Mouse (Mus musculus): Measurements from ENCODE around the gene Stx1b.
"Not testable (repeated sequence)": the region's sequence is repeated elsewhere in the genome, so short reads cannot be mapped to it uniquely, and the experiment has no call there.

Gene Stx1b

DNA sequence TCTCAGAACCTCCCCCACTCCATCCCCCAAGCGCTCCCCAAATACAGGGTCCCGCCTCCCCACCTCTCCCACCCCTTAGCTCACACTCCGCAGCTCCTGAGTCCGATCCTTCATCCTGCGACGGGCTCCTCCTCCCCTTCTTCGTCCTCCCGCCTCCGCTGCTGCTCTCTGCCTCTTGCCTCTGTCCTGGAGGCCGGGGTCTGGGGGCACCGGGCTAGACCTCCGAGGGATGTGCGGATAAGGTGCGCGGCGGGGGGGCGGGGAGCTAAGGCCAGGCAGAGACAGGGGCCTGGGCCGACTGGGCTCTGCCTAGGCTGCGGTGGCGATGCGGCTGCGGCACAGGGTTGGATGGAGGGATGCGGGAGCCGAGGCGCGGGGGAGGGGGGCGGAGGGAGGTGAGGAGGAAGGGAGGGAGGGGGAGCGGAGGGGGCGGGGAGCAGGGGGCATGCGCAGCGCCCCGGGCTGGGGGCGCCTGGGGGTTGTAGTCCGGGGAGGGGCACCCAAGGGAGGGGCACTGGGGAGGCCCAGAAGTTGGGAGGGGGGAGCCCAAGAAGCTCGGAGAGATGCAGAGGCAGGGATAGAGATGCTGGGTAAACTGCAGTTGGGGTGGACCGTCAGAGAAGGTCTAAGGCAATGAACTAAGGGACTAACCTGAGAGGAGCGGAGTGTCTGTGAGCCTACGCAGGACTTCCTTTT lies at the start of gene Stx1b, which contains the start of gene Stx4a:
Gene Stx1b, minus strand, starts transcription at position 374 of the 696 bp plus-strand sequence.
Gene Stx4a, plus strand, starts transcription at position 119 of the 696 bp plus-strand sequence.
- DNase-seq (ENCODE audit: low read depth), result no peak

GRCm38 (mm10) chr7:127870136-127870821 lies 45.9 kb upstream of the Stx1b start:
- DNase-seq (ENCODE audit: low read depth), result no peak

DNA sequence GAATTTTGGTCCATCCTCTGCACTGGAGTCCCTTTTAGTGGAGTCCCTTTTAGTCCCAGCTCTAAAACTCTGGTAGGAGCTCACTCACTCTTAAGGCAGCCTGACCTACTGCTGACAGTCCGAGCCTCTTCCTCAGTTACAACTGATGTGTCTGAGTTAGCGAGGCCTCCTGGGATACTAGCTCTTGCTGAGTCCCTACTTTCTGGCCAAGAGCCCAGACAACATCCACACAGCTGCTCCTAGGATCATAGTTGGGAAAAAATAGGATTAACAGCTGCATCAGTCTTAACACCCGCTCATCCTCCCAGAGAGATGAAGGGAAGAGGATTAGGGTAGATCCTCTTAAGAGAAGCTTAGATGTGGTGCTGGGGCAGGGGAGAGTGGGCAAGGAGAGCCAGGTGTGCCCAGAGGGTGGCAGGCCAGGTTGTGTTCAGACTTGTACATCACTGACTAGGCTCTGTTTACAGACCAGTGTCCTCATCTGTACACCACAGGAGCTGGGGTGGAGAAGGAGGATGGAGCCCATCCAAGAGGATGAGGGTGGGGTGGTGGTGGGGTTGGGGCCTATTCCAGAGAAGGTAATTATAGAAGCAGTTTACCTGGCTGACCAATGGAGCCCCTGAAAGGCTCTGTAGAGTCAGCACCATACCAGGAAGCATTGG lies 44.9 kb upstream of the Stx1b start:
- no peak for DNase-seq (ENCODE audit: low read depth)

- no peak for DNase-seq (ENCODE audit: low read depth)
Observed at GRCm38 (mm10) chr7:127867641-127868040, 43.3 kb upstream of the Stx1b start.

- no peak for DNase-seq (ENCODE audit: low read depth)
Observed at GRCm38 (mm10) chr7:127866434-127866833, 42.1 kb upstream of the Stx1b start.

DNA sequence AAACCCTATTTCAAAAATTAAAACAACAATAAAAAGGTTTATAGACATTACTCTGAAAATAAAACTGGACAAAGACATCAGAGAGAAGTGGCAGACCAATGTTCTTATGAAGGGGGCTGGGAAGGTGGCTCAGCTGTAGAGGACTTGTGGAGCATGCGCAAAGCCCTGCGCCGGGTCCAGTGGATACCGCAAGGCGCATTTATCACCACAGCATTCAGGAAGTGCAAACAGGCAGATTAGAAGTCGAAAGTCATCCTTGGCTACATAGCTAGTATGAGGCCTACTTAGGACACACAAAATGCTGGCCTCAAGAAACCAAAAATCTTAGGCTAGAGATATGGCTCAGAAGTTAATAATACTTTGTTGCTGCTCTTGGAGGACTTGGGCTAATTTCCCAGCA lies 33.9 kb upstream of the Stx1b start:
- no peak for DNase-seq (ENCODE audit: low read depth)

GRCm38 (mm10) chr7:127850906-127851305 lies 26.6 kb upstream of the Stx1b start:
- DNase-seq (ENCODE audit: low read depth), result no peak

DNA sequence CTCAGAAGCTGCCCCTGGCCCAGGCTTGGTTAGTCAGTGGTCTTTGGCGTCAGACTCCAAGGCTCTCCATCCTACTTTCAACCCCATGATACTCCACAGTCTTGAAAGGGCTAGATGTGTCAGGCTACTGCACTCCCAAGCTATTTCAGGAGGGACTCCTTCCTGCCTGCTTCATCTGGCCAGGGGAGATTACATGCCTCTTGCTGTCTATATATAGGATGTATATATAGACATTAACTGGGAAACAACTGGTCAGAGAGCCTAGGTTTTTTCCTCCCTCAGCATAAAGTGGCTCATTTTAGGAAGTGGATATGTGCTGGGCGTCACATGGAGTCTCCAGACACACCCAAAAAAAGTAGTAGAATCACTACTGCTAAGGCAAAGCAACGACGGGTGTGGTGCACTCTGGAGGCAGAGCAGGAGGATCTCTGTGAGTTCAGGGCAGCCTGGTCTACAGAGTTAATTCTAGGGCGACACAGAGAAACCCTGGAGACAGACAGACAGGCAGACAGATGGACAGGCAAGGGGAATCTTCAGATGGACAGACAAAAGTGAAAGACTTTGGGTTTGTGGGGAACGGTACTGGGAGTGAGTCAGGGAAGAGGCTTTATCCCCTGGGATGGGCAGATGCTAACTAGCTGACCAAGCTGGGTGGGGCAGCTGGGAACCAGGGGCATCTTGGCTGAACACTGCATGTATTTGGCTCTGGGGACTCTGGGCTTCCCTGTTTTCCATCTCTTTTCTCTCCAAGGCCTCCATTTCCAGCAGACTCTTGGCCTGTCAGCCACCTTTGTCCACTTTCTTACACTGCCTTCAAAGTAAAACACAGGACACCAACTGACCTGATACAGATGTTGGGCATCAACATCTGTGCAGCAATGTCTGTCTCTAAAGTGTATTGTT lies 25.9 kb upstream of the Stx1b start:
- no peak for DNase-seq (ENCODE audit: low read depth)

- peak; percentile 78 for DNase-seq (ENCODE audit: low read depth)
Observed at GRCm38 (mm10) chr7:127842001-127842718, 17.8 kb upstream of the Stx1b start.

GRCm38 (mm10) chr7:127841340-127842000 lies 17.1 kb upstream of the Stx1b start:
- peak; percentile 81 for DNase-seq (ENCODE audit: low read depth)

- no peak for DNase-seq (ENCODE audit: low read depth)
Observed at GRCm38 (mm10) chr7:127840886-127841285, 16.5 kb upstream of the Stx1b start.

- not testable (repeated sequence) for DNase-seq (ENCODE audit: low read depth)
Observed at GRCm38 (mm10) chr7:127840031-127840430, 15.7 kb upstream of the Stx1b start.

- DNase-seq (ENCODE audit: low read depth), result not testable (repeated sequence)
Observed at GRCm38 (mm10) chr7:127837878-127838277, 13.5 kb upstream of the Stx1b start.

- no peak for DNase-seq (ENCODE audit: low read depth)
Observed at GRCm38 (mm10) chr7:127837473-127837872, 13.1 kb upstream of the Stx1b start.

DNA sequence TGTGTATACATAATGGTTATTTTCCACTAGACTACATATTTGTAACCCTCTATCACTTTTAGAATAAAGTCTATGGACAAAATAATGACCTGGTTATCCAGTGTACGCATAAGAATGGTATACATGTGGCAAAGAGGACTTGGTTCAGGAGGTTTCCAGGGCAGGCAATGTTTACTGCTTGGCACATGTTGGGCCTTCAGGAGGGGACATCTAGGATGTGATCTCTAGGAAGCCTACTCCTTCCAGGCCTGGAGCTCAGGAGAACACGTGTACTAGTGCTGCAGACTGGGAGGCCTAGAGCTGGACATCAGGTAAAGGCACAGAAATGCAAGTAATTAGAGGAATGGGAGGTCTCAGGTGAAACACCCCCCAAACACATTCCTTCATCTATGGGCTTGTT lies 11.2 kb upstream of the Stx1b start:
- no peak for DNase-seq (ENCODE audit: low read depth)

DNA sequence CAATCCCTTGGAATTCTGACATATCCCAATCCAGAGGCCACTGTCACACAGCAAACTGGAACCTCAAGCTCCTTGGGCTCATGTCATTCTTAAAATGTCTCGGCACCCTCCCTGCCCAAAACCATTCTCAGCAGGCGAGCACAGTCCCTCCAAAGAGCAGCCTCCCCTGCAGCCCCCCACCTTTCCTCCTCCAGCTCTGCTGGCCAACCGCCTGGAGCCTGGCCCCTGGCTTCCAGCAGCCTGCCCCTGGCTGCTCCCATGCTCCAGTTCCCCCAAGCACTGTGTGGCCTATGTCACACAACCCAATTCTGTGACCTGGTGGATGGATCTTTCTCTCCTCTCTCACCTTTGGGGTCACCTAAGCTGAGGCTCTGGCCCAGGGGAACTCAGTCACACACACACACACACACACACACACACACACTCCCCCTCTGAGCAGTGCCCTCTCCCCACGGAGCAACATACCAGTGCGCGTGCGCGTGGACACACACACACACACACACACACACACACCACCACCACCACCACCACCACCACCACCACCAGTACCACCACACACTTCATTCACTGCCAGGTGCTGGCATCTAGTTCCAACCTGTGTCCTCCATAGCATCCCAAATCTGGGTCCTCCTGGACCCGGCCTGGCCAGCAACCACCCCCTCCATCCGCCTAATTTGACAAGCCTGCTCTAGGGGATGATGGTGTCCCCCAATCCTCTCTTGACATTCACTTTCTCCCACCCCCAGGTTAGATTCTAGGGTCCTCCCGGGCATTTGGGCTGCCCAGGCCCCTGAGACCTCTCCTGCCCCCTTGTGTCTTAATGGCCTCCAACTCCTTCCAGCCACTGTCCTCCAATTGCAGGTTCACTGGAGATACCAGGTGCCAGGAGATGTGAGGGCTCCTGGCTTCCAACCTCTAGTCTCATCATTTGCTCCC lies 845 bp downstream of the Stx1b start:
- no peak for DNase-seq (ENCODE audit: low read depth)

GRCm38 (mm10) chr7:127822494-127822893 lies 1.9 kb downstream of the Stx1b start:
- DNase-seq (ENCODE audit: low read depth), result no peak

DNA sequence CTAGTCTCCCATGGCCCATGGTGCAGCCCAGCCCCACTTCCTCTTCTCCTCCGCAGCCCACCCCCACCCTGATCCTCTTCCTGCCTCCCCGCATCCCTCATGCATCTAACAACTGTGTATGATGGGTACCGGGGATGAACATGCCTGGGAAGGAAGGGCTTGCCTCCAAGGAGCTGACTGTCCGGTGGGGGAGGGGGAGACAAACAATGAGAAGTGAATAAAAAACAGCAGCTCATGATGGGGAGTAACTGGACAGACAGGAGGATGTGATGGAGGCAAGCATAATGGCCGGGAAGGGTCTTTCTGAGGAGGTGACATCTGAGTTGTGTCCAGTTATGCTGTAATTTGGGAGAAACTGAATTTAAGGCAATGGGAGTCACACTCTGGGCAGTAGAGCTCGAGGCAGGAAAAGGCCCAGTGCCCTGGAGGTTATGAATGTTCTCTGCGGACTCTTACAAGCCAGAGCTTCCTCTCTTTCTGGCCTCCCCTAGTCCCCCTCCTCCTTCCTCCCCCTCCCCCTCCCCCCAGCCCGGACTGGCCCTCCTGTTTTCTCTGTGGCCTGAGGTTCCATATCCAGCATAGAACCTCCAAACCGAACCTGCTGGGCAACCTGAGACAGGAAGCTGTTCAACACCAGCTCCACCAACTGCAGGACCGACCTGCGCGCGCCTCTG lies 3.4 kb downstream of the Stx1b start:
- DNase-seq (ENCODE audit: low read depth), result no peak

DNA sequence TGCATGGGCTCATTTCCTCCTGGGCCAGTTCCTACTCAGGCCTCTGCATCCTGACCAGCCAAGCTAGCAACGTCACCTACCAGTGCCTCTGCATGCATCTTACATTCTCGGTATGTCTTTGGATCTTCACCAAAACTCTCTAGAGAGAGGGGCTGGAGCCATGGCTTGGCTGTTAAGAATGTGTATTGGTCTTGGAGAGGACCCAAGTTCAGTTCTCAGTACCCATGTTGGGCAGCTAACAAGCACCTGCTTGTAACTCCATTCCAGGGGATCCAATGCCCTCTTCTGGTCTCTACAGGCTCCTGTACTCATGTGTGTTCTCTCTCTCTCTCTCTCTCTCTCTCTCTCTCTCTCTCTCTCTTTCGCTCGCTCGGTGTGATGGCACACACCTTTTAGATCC lies 6.6 kb downstream of the Stx1b start:
- no peak for DNase-seq (ENCODE audit: low read depth)
